Mouse (Mus musculus) thymus, adult 2 months (tissue): ENCODE data around the gene Slc5a11.

Source experiments
- CTCF ChIP-seq: fragments of 200-500 bp; IDR thresholded peaks from 2 replicates; pipeline ENCODE4 v1.5.1; 2012; ENCODE audit warnings: mild to moderate bottlenecking, control low read depth, low read length, moderate library complexity, borderline replicate concordance; ENCODE audit not compliant: control insufficient read depth, poor library complexity, insufficient read depth; ENCODE audit errors: extremely low read depth
- POLR2A ChIP-seq: fragments of 200-500 bp; IDR thresholded peaks from 2 replicates; pipeline ENCODE4 v1.6.1; 2012; ENCODE audit warnings: mild to moderate bottlenecking, low read length, control low read depth, moderate library complexity; ENCODE audit not compliant: control insufficient read depth, poor library complexity, insufficient read depth; ENCODE audit errors: extremely low read depth

DNA sequence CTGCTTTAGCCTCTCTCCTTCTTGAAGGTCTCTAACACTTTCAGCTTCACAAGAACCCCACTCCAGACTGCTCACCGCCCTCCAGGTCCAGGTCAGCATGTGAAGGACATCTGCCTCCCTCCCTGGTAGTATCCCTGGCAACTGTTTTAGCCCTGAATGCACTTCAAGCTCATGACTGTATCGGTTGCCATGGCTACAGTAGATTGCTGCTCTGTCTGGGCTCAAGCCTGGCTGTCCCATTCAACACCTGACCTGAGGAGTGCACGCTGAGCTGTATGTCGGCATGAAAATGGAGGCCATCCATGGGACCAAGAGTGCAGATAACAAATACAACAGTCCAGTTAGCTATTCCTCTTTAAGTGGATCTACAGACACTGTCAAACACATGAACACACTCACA is 24.0 kb downstream of the Slc5a11 start:
- no peak for TF ChIP-seq CTCF
- no peak for TF ChIP-seq POLR2A
